Comparison of ENCODE assay signal across 8 mouse cellular contexts in genomic region chr5:66620191-66620625, GRCm38 (mm10). TPM values are rescaled to one million over a fixed set of nuclear protein-coding genes. Genes with fewer than 3 reads are reported as not detected.
DNase-seq lines count a peak whose midpoint lies in the region; ATAC-seq and TF ChIP-seq lines count a peak whose summit lies in the region.

No protein-coding gene starts in this region.

- DNase-seq in MN1 (ENCODE audit: low spot score): peak; percentile 92
- peak; percentile 88 for DNase-seq in cerebellum, adult 8-10 months
- peak; percentile 91 for DNase-seq in heart, postnatal 4 days
- peak; percentile 83 for DNase-seq in layer of hippocampus, adult 9-11 months
- DNase-seq in lung, embryonic 14.5 days: peak; percentile 89
- peak; percentile 88 for DNase-seq in ovary, postnatal 36 days (ENCODE audit: low spot score)
- peak; percentile 77 for DNase-seq in thymus, postnatal 4 days

- no peaks in the 10 kb centered on the region for H3K36me3 ChIP-seq in lung, embryonic 14.5 days (ENCODE audit: insufficient read depth)

- TF ChIP-seq CTCF in lung, embryonic 14.5 days (IDR thresholded peaks at IDR 0.05; ENCODE audit: low read depth): peak; percentile 55

- no peaks in the 10 kb centered on the region for H3K27me3 ChIP-seq in lung, embryonic 14.5 days (ENCODE audit: insufficient read depth, low read length)

- H3K27ac ChIP-seq in lung, embryonic 14.5 days (ENCODE audit: low read depth): peak overlapping the region; percentile 56; the same call in 1 of the 2 replicates

- H3K9ac ChIP-seq in lung, embryonic 14.5 days: peak overlapping the region; percentile 48

- ATAC-seq in frontal cortex, adult (ENCODE audit: low TSS enrichment): peak; percentile 74
- ATAC-seq in lung, embryonic 14.5 days (ENCODE audit: insufficient read depth): peak; percentile 61

- peaks cover 3% of the 10 kb centered on the region; the same call in 1 of the 2 replicates for H3K4me1 ChIP-seq in lung, embryonic 14.5 days (ENCODE audit: insufficient read depth)

- H3K4me2 ChIP-seq in lung, embryonic 14.5 days: peak overlapping the region; percentile 83

- WGBS in lung, embryonic 14.5 days: under 1% methylated on average over 41 of the region's 41 CpGs

- H3K4me3 ChIP-seq in lung, embryonic 14.5 days (ENCODE audit: low read depth, low read length): peak overlapping the region; percentile 48

- H3K9me3 ChIP-seq in lung, embryonic 14.5 days (ENCODE audit: low read depth, low read length): no peaks in the 10 kb centered on the region

RNA-seq across cellular contexts. Expression of gene Apbb2, which starts 1.6 kb away (rescaled TPM):
- total RNA-seq in heart, postnatal 4 days (2021): 10 to 100 TPM; 60.9 to 66.7 TPM
- polyA plus RNA-seq in lung, embryonic 14.5 days (2014; fragmentation: Nextera tagmentation; extraction: Ambion mirVana): 49.8 and 54.6 TPM in 2 replicates

RNA-seq across cellular contexts. Expression of gene Uchl1, which starts 55.7 kb away (rescaled TPM):
- 10 to 100 TPM; 28.4 to 32.1 TPM for total RNA-seq in heart, postnatal 4 days (2021)
- 60.5 and 61.0 TPM in 2 replicates for polyA plus RNA-seq in lung, embryonic 14.5 days (2014; fragmentation: Nextera tagmentation; extraction: Ambion mirVana)

Comparison
In these comparisons a context has a peak if more than half of its experiments do, and no peak if none do; other contexts are left out.
1. Peak in every context shown above with its lines: DNase-seq, ATAC-seq, H3K4me3 ChIP-seq and H3K27ac ChIP-seq.